Mouse (Mus musculus) embryo, embryonic 10.5 days (tissue): ENCODE data around the gene Ubr2.

Source experiments
- DNase-seq: peaks from one replicate; pipeline ENCODE4 v3.0.0-alpha.2; 2015; ENCODE audit warnings: low spot score

Ubr2 gene

GRCm38 (mm10) chr17:47003305-47003704 is 7.1 kb downstream of the Ubr2 start:
- no peak for DNase-seq

DNA sequence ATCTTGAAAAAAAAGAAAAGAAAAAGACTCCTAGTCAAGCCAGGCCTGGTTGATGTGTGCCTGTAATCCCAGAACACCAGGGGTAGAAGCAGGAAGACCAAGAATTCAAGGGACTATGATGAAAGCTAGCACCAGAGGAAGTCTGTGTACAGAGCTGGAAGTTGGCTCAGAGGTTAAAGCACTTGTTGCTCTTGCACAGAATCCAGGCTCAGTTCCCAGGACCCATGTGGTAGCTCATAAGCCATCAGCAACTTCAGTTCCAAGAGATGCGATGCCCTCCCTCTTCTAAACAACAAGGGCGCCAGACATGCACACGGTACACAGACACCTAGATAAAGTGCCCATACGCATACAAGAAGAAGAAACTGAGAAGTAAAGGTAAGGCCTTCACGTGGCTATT is 8.0 kb downstream of the Ubr2 start:
- DNase-seq, result no peak

DNA sequence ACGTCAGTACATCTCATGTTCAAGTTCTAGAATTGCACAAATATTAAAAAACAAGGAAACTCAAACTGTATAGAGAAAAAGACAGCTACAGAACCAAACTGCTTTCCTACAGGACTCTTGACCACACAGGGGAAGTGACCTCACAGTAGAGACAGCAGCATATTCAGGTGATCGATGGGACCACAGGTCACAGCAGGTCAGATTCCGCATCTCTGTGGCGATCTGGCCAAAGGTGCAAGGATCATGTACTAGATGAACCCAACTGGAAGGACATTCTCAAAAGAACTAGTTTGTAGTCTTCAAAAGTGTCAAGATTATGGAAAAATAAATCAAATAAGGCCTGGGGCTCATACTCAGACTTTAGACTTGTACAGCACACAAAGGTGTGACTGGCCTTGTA is 11.5 kb downstream of the Ubr2 start:
- no peak for DNase-seq

GRCm38 (mm10) chr17:46996484-46996883 is 13.9 kb downstream of the Ubr2 start:
- DNase-seq, result no peak

DNA sequence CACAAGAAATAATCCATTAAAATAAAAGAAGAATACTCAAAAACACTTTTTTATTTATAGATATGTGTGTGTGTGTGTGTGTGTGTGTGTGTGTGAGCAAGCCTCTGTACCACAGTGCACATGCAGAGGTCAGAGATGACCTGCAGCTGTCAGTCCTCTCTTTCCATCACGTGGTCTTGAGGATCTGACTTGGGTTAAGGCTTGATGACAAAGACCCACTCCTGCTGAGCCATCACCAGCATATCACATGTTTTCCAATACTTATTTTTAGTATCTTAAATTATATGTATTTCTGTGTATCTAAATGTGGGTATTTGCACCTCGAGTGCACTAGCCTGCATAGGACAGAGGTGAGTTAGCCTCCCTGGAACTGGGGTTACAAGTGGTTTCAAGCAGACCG is 14.7 kb downstream of the Ubr2 start:
- no peak for DNase-seq

- no peak for DNase-seq
These were observed 15.5 kb downstream of the Ubr2 start for GRCm38 (mm10) chr17:46994641-46995398.

GRCm38 (mm10) chr17:46993625-46994024 is 16.7 kb downstream of the Ubr2 start:
- no peak for DNase-seq

- DNase-seq, result no peak
These were observed 22.7 kb downstream of the Ubr2 start for GRCm38 (mm10) chr17:46987631-46988030.

DNA sequence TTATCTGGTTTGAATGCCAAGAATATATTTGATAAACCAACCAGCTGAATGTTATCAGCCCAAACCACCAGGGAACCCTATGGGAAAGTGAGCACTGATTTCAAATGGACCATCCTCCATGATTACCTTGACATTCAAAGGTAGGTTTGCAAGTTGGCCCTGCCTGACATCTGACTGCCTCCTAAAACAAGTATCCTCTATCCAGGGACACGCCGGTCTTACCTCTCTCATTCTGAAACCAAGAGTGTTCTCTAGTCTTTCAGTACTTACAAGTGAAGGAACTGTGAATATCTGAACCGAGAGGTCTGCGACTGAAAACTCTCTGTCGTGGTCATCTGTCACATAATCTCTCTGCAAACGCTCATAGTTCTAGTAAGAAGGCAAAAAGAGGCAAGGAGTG is 30.3 kb downstream of the Ubr2 start:
- DNase-seq, result no peak

DNA sequence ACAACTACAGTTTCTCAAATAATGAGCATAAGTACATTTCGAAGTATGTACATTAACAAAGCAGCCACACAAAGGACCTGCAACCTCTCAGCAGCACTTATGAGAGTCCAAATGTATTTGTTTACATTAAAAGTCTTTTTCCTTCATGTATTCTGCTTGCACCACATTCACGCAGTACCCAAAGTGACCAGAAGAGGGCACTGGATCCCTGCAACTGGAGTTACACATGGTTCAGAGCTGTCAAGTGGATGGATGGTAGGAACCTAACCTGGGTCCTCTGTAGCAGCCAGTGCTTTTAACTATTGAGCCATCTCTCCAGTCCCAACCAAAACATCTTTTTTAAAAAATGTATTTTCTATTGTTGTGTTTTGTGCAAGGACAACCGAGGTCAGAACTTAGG is 35.2 kb downstream of the Ubr2 start:
- peak; percentile 80 for DNase-seq

DNA sequence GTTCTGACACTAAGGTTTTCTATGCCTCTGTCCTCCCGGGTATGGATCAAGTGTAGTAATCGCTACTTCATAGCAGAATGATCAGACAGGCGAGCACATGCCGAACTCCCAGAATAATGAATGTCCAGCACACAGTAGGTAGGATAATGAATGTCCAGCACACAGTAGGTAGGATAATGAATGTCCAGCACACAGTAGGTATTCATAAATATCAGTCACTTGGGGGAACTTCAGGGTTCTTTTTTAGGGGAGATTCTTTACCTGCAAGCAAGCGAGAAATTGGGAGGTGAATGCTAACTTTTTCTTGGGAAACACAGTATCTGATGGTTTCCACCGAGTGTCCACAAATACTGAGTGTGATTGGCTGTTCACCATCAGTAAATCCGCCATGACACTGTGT is 37.8 kb downstream of the Ubr2 start:
- DNase-seq, result no peak

DNA sequence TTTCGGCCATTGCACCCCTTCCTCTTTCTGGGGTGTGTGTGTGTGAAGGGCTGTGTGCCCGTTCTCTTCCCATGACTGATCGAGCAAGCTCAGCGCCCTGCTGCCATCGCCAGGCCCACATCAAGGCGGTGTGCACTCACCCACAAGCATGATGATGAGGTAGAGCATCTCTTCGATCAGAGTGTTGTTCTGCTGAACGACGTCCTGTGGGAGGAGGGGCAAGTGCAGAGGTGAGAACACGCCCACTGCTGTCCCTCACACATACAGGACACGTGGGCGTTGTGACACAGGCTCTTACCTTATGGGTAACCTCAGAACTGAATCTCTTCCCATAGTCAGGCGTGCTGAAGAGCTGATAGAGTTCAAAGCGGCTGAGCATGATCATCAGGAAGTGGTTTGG is 43.5 kb downstream of the Ubr2 start:
- no peak for DNase-seq

GRCm38 (mm10) chr17:46963186-46963585 is 47.2 kb downstream of the Ubr2 start:
- DNase-seq, result no peak

DNA sequence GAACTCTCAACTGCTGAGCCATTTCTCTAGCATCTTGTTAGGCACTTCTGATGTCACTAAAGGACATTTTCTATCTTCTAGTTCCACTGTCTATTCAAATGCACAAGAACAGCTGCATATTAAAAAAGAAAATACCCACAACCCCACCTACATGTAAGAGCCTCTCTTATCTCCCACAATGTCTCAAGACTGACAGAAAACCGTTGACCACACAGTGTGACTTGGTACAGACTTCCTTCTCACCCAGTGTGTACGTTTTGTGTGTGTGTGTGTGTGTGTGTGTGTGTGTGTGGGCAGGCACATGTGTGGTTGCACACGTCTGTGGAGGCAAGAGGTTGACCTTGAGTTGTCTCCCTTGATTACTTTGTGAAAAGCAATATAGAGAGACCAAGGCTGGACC is 48.2 kb downstream of the Ubr2 start:
- DNase-seq, result no peak

- DNase-seq, result no peak
These were observed 50.1 kb downstream of the Ubr2 start for GRCm38 (mm10) chr17:46960216-46960615.

DNA sequence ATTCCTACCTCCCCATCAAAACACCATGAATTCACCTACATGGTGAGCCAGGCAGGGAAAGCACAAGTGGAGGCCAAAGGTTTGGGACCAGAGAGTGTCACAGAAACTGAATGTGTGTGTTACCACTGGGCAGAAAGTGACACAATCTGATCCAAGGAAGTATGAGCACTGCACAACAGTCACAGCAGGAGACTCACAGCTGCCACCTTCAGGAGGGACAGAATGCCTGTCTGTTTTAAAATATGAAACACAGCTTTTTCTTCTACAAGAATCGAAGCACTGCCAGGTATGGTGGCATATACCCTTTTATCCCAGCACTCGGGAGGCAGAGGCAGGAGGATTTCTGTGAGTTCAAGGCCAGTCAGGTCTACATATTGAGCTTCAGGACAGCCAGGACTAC is 52.3 kb downstream of the Ubr2 start:
- DNase-seq, result no peak

- no peak for DNase-seq
These were observed 64.1 kb downstream of the Ubr2 start for GRCm38 (mm10) chr17:46946276-46946675.

DNA sequence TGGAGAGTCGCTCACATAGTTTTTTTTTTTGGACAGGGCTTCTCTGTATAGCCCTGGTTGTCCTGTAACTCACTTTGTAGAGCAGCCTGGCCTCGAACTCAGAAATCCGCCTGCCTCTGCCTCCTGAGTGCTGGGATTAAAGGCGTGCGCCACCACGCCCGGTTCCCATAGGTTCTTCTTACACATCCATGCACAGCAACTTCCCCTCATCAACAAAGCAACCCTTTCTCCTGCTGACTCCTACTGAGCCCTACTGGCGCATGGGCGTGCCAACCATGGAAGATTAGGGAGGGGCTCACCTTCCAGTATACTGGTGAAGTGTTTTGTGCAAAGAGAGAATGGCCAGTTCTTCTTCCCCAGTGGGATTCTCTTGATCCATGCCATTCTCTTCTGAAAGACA is 67.9 kb downstream of the Ubr2 start:
- no peak for DNase-seq

DNA sequence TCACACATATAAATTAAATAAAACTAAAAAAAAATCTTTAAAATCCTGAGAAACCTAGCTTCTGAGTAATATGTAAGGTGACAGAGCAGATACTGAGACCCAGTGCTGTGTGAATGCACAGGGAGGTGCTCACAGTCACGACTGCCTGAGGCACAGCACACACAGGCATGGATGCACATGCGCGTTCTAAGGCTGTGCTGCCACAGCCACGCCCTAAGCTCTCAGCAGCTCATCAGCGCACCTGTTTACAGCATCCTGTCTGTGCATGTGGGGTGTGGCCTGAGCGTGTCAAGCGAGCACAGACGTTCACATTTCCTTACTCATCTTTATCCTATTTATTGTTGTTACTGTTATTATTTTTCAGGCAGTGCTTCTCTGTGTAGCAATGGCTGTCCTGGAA is 69.9 kb downstream of the Ubr2 start:
- no peak for DNase-seq

- peak; percentile 78 for DNase-seq
These were observed 76.6 kb downstream of the Ubr2 start for GRCm38 (mm10) chr17:46933557-46934348.

- no peak for DNase-seq
These were observed 77.4 kb downstream of the Ubr2 start for GRCm38 (mm10) chr17:46932961-46933360.

GRCm38 (mm10) chr17:46929897-46930296 is 80.5 kb downstream of the Ubr2 start:
- DNase-seq, result no peak

DNA sequence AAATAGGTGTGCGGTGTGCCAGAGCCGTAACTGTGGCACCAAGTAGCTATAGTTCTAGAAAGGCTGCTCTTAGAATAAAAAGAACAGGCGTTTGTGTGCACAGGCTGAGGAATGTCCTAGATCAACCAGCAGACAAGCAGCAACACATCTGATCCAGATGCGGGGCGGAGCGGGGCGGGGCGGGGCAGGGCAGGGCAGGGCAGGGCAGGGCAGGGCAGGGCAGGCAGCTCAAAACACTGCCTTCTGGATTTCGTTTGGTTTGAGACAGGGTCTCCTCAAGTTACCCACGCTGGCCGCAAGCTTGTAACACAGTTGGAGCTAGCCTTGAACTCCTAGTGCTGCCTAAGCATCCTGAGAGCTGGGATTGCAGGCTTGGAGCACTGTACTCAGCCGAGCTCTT is 81.1 kb downstream of the Ubr2 start:
- no peak for DNase-seq

DNA sequence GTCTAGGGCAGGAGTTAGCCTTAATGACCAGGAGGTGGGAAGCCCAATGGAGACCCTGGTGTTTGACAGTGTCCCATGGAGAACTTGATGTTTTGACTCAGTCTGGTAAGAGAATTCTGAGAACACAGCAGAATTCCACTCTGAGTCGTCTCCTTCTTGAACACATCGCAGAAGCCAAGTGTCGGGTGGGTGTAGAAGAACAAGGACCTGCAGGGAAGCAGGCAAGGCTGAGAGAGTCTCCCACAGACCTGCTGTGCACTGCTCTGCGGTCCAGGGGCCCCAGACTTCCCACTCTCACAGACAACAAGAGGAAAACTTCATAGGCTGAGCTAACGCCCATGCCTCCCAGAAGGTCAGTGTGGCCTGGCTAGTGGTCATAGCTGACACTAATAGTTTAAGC is 82.6 kb downstream of the Ubr2 start:
- DNase-seq, result no peak
